Mouse (Mus musculus) brain, embryonic 14.5 days (tissue): ENCODE results near the gene Fam198b. TPM values are rescaled to one million over a fixed set of nuclear protein-coding genes. Genes with fewer than 3 reads are reported as not detected.

Experiments used
- DNase-seq: peaks from one replicate; pipeline ENCODE4 v3.0.0-alpha.2; 2011; ENCODE audit warnings: low read depth
- CTCF ChIP-seq: fragments of 200-500 bp; IDR thresholded peaks from 2 replicates; pipeline ENCODE4 v1.5.1; 2012; ENCODE audit warnings: inconsistent platforms, mild to moderate bottlenecking, moderate library complexity, borderline replicate concordance; ENCODE audit not compliant: insufficient read depth, insufficient read length; ENCODE audit errors: extremely low read depth
- POLR2A ChIP-seq: fragments of 200-500 bp; IDR thresholded peaks from 2 replicates; pipeline ENCODE4 v1.6.1; 2012; ENCODE audit warnings: mild to moderate bottlenecking, inconsistent platforms, borderline replicate concordance; ENCODE audit not compliant: poor library complexity, insufficient read depth, insufficient read length, severe bottlenecking; ENCODE audit errors: extremely low read depth
- polyA plus RNA-seq: library from polyadenylated mRNA; depleted of rRNA; stranded (reverse); fragments of >200 nt; gene quantifications from 2 replicates; pipeline ENCODE4 v1.2.3, GENCODE M21; 2012; rRNA removed

The Fam198b gene
- polyA plus RNA-seq, 1 experiment = 2.6 TPM

DNA sequence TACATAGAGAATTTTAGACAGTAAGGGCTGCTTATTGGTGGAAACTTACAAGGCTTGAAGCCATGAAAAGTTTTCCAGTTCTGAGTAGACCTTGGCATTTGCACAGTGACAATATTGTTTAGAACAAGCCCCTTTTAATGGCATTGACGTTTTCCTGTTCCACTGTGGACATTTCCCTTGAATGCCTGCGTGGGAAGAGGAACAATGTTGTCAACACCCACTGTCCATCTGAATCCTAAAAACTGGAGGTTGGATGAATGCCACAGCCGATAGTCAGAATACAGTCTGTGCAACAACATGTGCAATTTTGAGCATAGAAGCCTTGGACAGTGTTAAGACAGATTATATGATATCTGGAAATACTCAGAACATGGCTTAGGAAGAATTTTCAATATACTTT lies 92.5 kb downstream of the Fam198b start:
- TF ChIP-seq POLR2A (no peak), CTCF (no peak)
- DNase-seq = no peak

GRCm38 (mm10) chr3:79977656-79978450 lies 93.5 kb downstream of the Fam198b start:
- DNase-seq = no peak
- TF ChIP-seq POLR2A = no peak
- TF ChIP-seq CTCF = no peak

- no peak for DNase-seq
Measured at GRCm38 (mm10) chr3:79980714-79981113, 96.4 kb downstream of the Fam198b start.

GRCm38 (mm10) chr3:79983961-79984419 lies 99.7 kb downstream of the Fam198b start:
- TF ChIP-seq POLR2A (no peak), CTCF (no peak)
- DNase-seq = peak; percentile 33

More at GRCm38 (mm10) chr3:79980714-79981113, 96.4 kb downstream of the Fam198b start:
- TF ChIP-seq CTCF (no peak), POLR2A (no peak)

- DNase-seq = no peak
- TF ChIP-seq POLR2A (no peak), CTCF (no peak)
Measured at GRCm38 (mm10) chr3:79984542-79984941, 100.2 kb downstream of the Fam198b start.

GRCm38 (mm10) chr3:79989250-79989649 lies 104.9 kb downstream of the Fam198b start:
- no peak for TF ChIP-seq POLR2A
- no peak for TF ChIP-seq CTCF
- no peak for DNase-seq

- DNase-seq = no peak
- TF ChIP-seq POLR2A (no peak), CTCF (no peak)
Measured at GRCm38 (mm10) chr3:79989911-79990310, 105.6 kb downstream of the Fam198b start.

- no peak for DNase-seq
- TF ChIP-seq POLR2A = no peak
- no peak for TF ChIP-seq CTCF
Measured at GRCm38 (mm10) chr3:79990480-79990879, 106.1 kb downstream of the Fam198b start.

DNA sequence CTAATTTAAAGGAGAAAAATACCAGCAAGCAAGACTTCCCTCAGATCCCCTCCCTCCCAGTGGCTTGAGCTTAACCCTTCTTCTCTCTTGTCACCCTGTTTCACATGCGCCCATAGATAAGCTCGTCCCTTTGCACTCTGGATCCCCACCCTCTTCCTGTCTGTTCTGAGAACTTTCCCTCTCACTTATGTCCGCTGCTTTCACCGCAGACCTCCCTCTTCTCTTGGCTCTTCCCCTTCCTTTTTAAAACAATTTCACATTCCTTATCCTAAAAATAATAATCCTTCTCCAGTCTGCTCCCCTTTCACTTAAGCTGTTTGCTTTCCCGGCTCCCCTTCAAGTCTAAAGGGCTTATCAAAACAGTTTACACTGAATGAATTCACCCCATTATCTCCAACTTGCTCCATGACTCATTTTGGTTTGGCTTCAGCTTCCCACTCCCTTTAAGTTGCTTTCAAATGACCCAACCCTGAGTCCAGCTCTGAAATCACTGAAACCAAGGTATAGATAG lies 109.8 kb downstream of the Fam198b start:
- TF ChIP-seq POLR2A (no peak), CTCF (no peak)
- no peak for DNase-seq

DNA sequence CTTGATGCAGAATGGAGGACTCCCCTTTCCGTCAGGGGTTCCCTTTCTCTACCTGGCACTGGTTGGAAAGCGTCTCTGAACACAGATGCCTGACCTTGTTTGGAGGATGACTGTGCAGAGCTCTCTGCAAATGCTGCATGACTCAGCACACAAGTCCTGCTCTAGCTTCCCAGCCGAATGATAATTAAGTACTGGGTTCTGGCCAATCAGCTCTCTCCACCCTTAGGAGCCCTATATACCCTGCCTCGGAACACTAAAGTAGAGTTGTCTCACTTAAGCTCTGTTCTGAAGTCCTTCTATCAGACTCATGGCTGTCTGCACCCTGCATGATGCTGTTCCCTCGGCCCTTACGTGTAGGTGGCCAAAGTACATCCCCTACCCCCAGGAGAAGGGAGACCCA lies 111.4 kb downstream of the Fam198b start:
- TF ChIP-seq CTCF (no peak), POLR2A (no peak)

More for the DNA sequence above, 111.4 kb downstream of the Fam198b start:
- no peak for DNase-seq

Other genes starting within 250 kb of the Fam198b start
- gene Rxfp1, start 146.7 kb upstream of the Fam198b start, polyA plus RNA-seq = 0.19 and 0.29 TPM in 2 replicates
- 0.44 and 0.60 TPM in 2 replicates for gene Tmem144, start 31.8 kb upstream of the Fam198b start, polyA plus RNA-seq